Mouse (Mus musculus): Measurements from ENCODE around the gene Fam69a.
A peak's percentile ranks its signal among the peaks of the same experiment; 100 is the strongest.
"Not testable (repeated sequence)": the region's sequence is repeated elsewhere in the genome, so short reads cannot be mapped to it uniquely, and the experiment has no call there.

The Fam69a gene

GRCm38 (mm10) chr5:107904325-107904724 lies 82.6 kb downstream of the Fam69a start:
- no peak for DNase-seq (ENCODE audit: low spot score)

- DNase-seq (ENCODE audit: low spot score): peak; percentile 69
Observed at GRCm38 (mm10) chr5:107901014-107901615, 85.8 kb downstream of the Fam69a start.

GRCm38 (mm10) chr5:107900206-107901013 lies 86.5 kb downstream of the Fam69a start, which contains the start of gene Rpl5:
Rpl5 (plus strand) TSS chr5:107900502.
- DNase-seq (ENCODE audit: low spot score): peak; percentile 93

GRCm38 (mm10) chr5:107896265-107896664 lies 90.6 kb downstream of the Fam69a start:
- no peak for DNase-seq (ENCODE audit: low spot score)

- no peak for DNase-seq (ENCODE audit: low spot score)
Observed at GRCm38 (mm10) chr5:107894676-107895075, 92.2 kb downstream of the Fam69a start.

- DNase-seq (ENCODE audit: low spot score): not testable (repeated sequence)
Observed at GRCm38 (mm10) chr5:107891515-107891914, 95.4 kb downstream of the Fam69a start.

- DNase-seq (ENCODE audit: low spot score): no peak
Observed at GRCm38 (mm10) chr5:107889994-107890888, 96.6 kb downstream of the Fam69a start.

GRCm38 (mm10) chr5:107880710-107881109 lies 106.2 kb downstream of the Fam69a start:
- no peak for DNase-seq (ENCODE audit: low spot score)

- DNase-seq (ENCODE audit: low spot score): no peak
Observed at GRCm38 (mm10) chr5:107877053-107877452, 109.8 kb downstream of the Fam69a start.

GRCm38 (mm10) chr5:107875261-107875611 lies 111.6 kb downstream of the Fam69a start:
- no peak for DNase-seq (ENCODE audit: low spot score)

GRCm38 (mm10) chr5:107874561-107875260 lies 112.2 kb downstream of the Fam69a start, which contains the start of gene Evi5:
Evi5 (minus strand) TSS chr5:107875107.
- no peak for DNase-seq (ENCODE audit: low spot score)

- DNase-seq (ENCODE audit: low spot score): no peak
Observed at GRCm38 (mm10) chr5:107873886-107874302, 113.0 kb downstream of the Fam69a start.

GRCm38 (mm10) chr5:107873330-107873729 lies 113.6 kb downstream of the Fam69a start:
- no peak for DNase-seq (ENCODE audit: low spot score)

GRCm38 (mm10) chr5:107869701-107870100 lies 117.2 kb downstream of the Fam69a start:
- DNase-seq (ENCODE audit: low spot score): no peak

GRCm38 (mm10) chr5:107868905-107869424 lies 117.9 kb downstream of the Fam69a start:
- DNase-seq (ENCODE audit: low spot score): peak; percentile 27

GRCm38 (mm10) chr5:107867970-107868904 lies 118.6 kb downstream of the Fam69a start:
- peak; percentile 47 for DNase-seq (ENCODE audit: low spot score)

GRCm38 (mm10) chr5:107866127-107867126 lies 120.5 kb downstream of the Fam69a start:
- no peak for DNase-seq (ENCODE audit: low spot score)

- DNase-seq (ENCODE audit: low spot score): no peak
Observed at GRCm38 (mm10) chr5:107863971-107864370, 122.9 kb downstream of the Fam69a start.

- peak; percentile 13 for DNase-seq (ENCODE audit: low spot score)
Observed at GRCm38 (mm10) chr5:107858963-107859362, 127.9 kb downstream of the Fam69a start.
